Mouse (Mus musculus): ENCODE results near the gene Trim75. TPM values are rescaled to one million over a fixed set of nuclear protein-coding genes. Genes with fewer than 3 reads are reported as not detected.
"Not testable (repeated sequence)": the region's sequence is repeated elsewhere in the genome, so short reads cannot be mapped to it uniquely, and the experiment has no call there.

Gene Trim75
- not detected for polyA plus RNA-seq (2017; shearing (Covaris generic))

- ATAC-seq = no peak
Measured at GRCm38 (mm10) chr8:64987731-64988130, at the start of gene Trim75. Trim75 (minus strand) TSS chr8:64987831.

- no peak for ATAC-seq
Measured at GRCm38 (mm10) chr8:65037117-65037533, 49.5 kb upstream of the Trim75 start, which contains the start of gene Apela. Apela (minus strand) TSS chr8:65037336.

- no peak for ATAC-seq
Measured at GRCm38 (mm10) chr8:65034136-65034535, 46.5 kb upstream of the Trim75 start.

GRCm38 (mm10) chr8:65033056-65033455, 45.4 kb upstream of the Trim75 start:
- no peak for ATAC-seq

GRCm38 (mm10) chr8:65032107-65032506, 44.5 kb upstream of the Trim75 start:
- no peak for ATAC-seq

- no peak for ATAC-seq
Measured at GRCm38 (mm10) chr8:65030735-65031485, 43.3 kb upstream of the Trim75 start.

- no peak for ATAC-seq
Measured at GRCm38 (mm10) chr8:65029776-65030175, 42.1 kb upstream of the Trim75 start.

GRCm38 (mm10) chr8:65028959-65029686, 41.5 kb upstream of the Trim75 start:
- ATAC-seq = no peak

GRCm38 (mm10) chr8:65022485-65022884, 34.9 kb upstream of the Trim75 start:
- peak; percentile 39 for ATAC-seq

GRCm38 (mm10) chr8:65018423-65018822, 30.8 kb upstream of the Trim75 start, which contains the start of the genes Trim61 and Trim60:
Trim61 (minus strand) TSS chr8:65018523.
Trim60 (minus strand) TSS chr8:65018584.
- ATAC-seq = no peak

GRCm38 (mm10) chr8:65007616-65008015, 20.0 kb upstream of the Trim75 start:
- ATAC-seq = not testable (repeated sequence)

- no peak for ATAC-seq
Measured at GRCm38 (mm10) chr8:64998806-64999365, 11.3 kb upstream of the Trim75 start.

GRCm38 (mm10) chr8:64983150-64983897, 4.3 kb downstream of the Trim75 start:
- no peak for ATAC-seq

GRCm38 (mm10) chr8:64962836-64963235, 24.8 kb downstream of the Trim75 start:
- peak; percentile 58 for ATAC-seq

GRCm38 (mm10) chr8:64959025-64959424, 28.6 kb downstream of the Trim75 start:
- ATAC-seq = no peak

- no peak for ATAC-seq
Measured at GRCm38 (mm10) chr8:64952101-64952500, 35.5 kb downstream of the Trim75 start.

- ATAC-seq = no peak
Measured at GRCm38 (mm10) chr8:64948371-64948770, 39.3 kb downstream of the Trim75 start.

- ATAC-seq = no peak
Measured at GRCm38 (mm10) chr8:64947698-64948034, 40.0 kb downstream of the Trim75 start.

- peak; percentile 85 for ATAC-seq
Measured at GRCm38 (mm10) chr8:64946820-64947697, 40.6 kb downstream of the Trim75 start, which contains the start of gene Tmem192. Tmem192 (plus strand) TSS chr8:64947185.

- ATAC-seq = peak; percentile 62
Measured at GRCm38 (mm10) chr8:64946441-64946819, 41.2 kb downstream of the Trim75 start.

GRCm38 (mm10) chr8:64945606-64946005, 42.0 kb downstream of the Trim75 start:
- ATAC-seq = no peak

- peak; percentile 7 for ATAC-seq
Measured at GRCm38 (mm10) chr8:64944831-64945230, 42.8 kb downstream of the Trim75 start.

All from CD4-positive, CD25-positive, alpha-beta regulatory T cell, adult 4 months (primary cell).